Mouse (Mus musculus): ENCODE measurements around the gene Slc25a21. TPM values are rescaled to one million over a fixed set of nuclear protein-coding genes. Genes with fewer than 3 reads are reported as not detected.

Slc25a21 gene
- polyA plus RNA-seq (2015; fragmentation: Nextera tagmentation; extraction: Ambion mirVana), result 1.2 TPM in 2 replicates

- 69% methylated on average over 10 of the region's 10 CpGs for WGBS
Measured at GRCm38 (mm10) chr12:57197363-57198026, at the start of gene Slc25a21. Slc25a21 (minus strand) TSS chr12:57197472.

GRCm38 (mm10) chr12:57243671-57244495 lies 46.6 kb upstream of the Slc25a21 start:
- Histone ChIP-seq H3K9me3 (ENCODE audit: control insufficient read depth, low read length) (no peaks in the 10 kb centered on the region), H3K27ac (replicated peaks) (no peak overlapping the region), H3K9ac (ENCODE audit: low read length) (no peak overlapping the region), H3K36me3 (ENCODE audit: control insufficient read depth, insufficient read depth, low read length) (peaks cover 3% of the 10 kb centered on the region; the same call in 1 of the 2 replicates), H3K4me2 (replicated peaks; ENCODE audit: low read depth) (no peak overlapping the region), H3K4me3 (ENCODE audit: low read depth, low read length) (no peak overlapping the region), H3K4me1 (replicated peaks; ENCODE audit: control insufficient read depth, insufficient read depth) (no peaks in the 10 kb centered on the region), H3K27me3 (ENCODE audit: control insufficient read depth, insufficient read depth, low read length) (no peaks in the 10 kb centered on the region)
- TF ChIP-seq EP300 (optimal IDR thresholded peaks at IDR 0.05), result no peak
- no peak for TF ChIP-seq CTCF (IDR thresholded peaks at IDR 0.05; ENCODE audit: low read depth)
- DNase-seq (ENCODE audit: low spot score) (no peak), ATAC-seq (ENCODE audit: low FRiP score, low TSS enrichment) (no peak)
- 86% methylated on average over 5 of the region's 5 CpGs for WGBS

More at GRCm38 (mm10) chr12:57197363-57198026, at the start of gene Slc25a21:
- TF ChIP-seq CTCF (IDR thresholded peaks at IDR 0.05; ENCODE audit: low read depth) (no peak), EP300 (optimal IDR thresholded peaks at IDR 0.05) (no peak)
- peak within 1 kb of the TSS; percentile 60 for H3K9ac ChIP-seq (ENCODE audit: low read length)
- DNase-seq (ENCODE audit: low spot score), result no peak
- ATAC-seq (ENCODE audit: low FRiP score, low TSS enrichment), result no peak
- H3K27me3 ChIP-seq (ENCODE audit: control insufficient read depth, insufficient read depth, low read length), result no peaks in the 10 kb centered on the region
- no peaks in the 10 kb centered on the region for H3K4me1 ChIP-seq (replicated peaks; ENCODE audit: control insufficient read depth, insufficient read depth)
- H3K4me3 ChIP-seq (ENCODE audit: low read depth, low read length), result peak within 1 kb of the TSS; percentile 48
- no peaks in the 10 kb centered on the region for H3K36me3 ChIP-seq (ENCODE audit: control insufficient read depth, insufficient read depth, low read length)
- no peak within 1 kb of the TSS for H3K27ac ChIP-seq (replicated peaks)
- H3K4me2 ChIP-seq (replicated peaks; ENCODE audit: low read depth), result peak within 1 kb of the TSS; percentile 96
- H3K9me3 ChIP-seq (ENCODE audit: control insufficient read depth, low read length), result no peaks in the 10 kb centered on the region

- no peak overlapping the region for H3K27ac ChIP-seq (replicated peaks)
- DNase-seq (ENCODE audit: low spot score) (no peak), ATAC-seq (ENCODE audit: low FRiP score, low TSS enrichment) (no peak)
- H3K9ac ChIP-seq (ENCODE audit: low read length), result no peak overlapping the region
- no peak overlapping the region for H3K4me2 ChIP-seq (replicated peaks; ENCODE audit: low read depth)
- no peaks in the 10 kb centered on the region; the same call in 1 of the 2 replicates for H3K4me1 ChIP-seq (replicated peaks; ENCODE audit: control insufficient read depth, insufficient read depth)
- H3K27me3 ChIP-seq (ENCODE audit: control insufficient read depth, insufficient read depth, low read length), result no peaks in the 10 kb centered on the region
- TF ChIP-seq EP300 (optimal IDR thresholded peaks at IDR 0.05) (no peak), CTCF (IDR thresholded peaks at IDR 0.05; ENCODE audit: low read depth) (no peak)
- no peak overlapping the region for H3K4me3 ChIP-seq (ENCODE audit: low read depth, low read length)
- no peaks in the 10 kb centered on the region for H3K36me3 ChIP-seq (ENCODE audit: control insufficient read depth, insufficient read depth, low read length)
- no peaks in the 10 kb centered on the region for H3K9me3 ChIP-seq (ENCODE audit: control insufficient read depth, low read length)
- 83% methylated on average over 5 of the region's 5 CpGs for WGBS
Measured at GRCm38 (mm10) chr12:57233386-57233785, 36.1 kb upstream of the Slc25a21 start.

GRCm38 (mm10) chr12:57231085-57231875 lies 34.0 kb upstream of the Slc25a21 start:
- H3K27ac ChIP-seq (replicated peaks), result no peak overlapping the region

GRCm38 (mm10) chr12:57230192-57230706 lies 33.0 kb upstream of the Slc25a21 start, which contains the start of the genes Prps1l3 and Mipol1:
Prps1l3 (plus strand) TSS chr12:57230412.
Mipol1 (plus strand) TSS chr12:57230427.
- no peaks in the 10 kb centered on the region for H3K9me3 ChIP-seq (ENCODE audit: control insufficient read depth, low read length)
- DNase-seq (ENCODE audit: low spot score) (peak; percentile 97), ATAC-seq (ENCODE audit: low FRiP score, low TSS enrichment) (peak; percentile 97)
- no peaks in the 10 kb centered on the region for H3K36me3 ChIP-seq (ENCODE audit: control insufficient read depth, insufficient read depth, low read length)
- under 1% methylated on average over 48 of the region's 58 CpGs for WGBS
- peak within 1 kb of the TSS; percentile 93 for H3K27ac ChIP-seq (replicated peaks)
- peak within 1 kb of the TSS; percentile 83 for H3K9ac ChIP-seq (ENCODE audit: low read length)
- peak within 1 kb of the TSS; percentile 71 for H3K4me3 ChIP-seq (ENCODE audit: low read depth, low read length)
- H3K4me2 ChIP-seq (replicated peaks; ENCODE audit: low read depth), result peak within 1 kb of the TSS; percentile 79
- no peaks in the 10 kb centered on the region for H3K27me3 ChIP-seq (ENCODE audit: control insufficient read depth, insufficient read depth, low read length)
- H3K4me1 ChIP-seq (replicated peaks; ENCODE audit: control insufficient read depth, insufficient read depth), result no peaks in the 10 kb centered on the region; the same call in 1 of the 2 replicates
- peak; percentile 36 for TF ChIP-seq CTCF (IDR thresholded peaks at IDR 0.05; ENCODE audit: low read depth)
- TF ChIP-seq EP300 (optimal IDR thresholded peaks at IDR 0.05), result no peak

More at GRCm38 (mm10) chr12:57231085-57231875, 34.0 kb upstream of the Slc25a21 start:
- DNase-seq (ENCODE audit: low spot score), result peak; percentile 44
- peak overlapping the region; percentile 71 for H3K4me3 ChIP-seq (ENCODE audit: low read depth, low read length)
- 55% methylated on average over 14 of the region's 14 CpGs for WGBS
- ATAC-seq (ENCODE audit: low FRiP score, low TSS enrichment), result no peak
- peak overlapping the region; percentile 83; the same call in 1 of the 2 replicates for H3K9ac ChIP-seq (ENCODE audit: low read length)
- no peaks in the 10 kb centered on the region for H3K27me3 ChIP-seq (ENCODE audit: control insufficient read depth, insufficient read depth, low read length)
- peak; percentile 55 for TF ChIP-seq CTCF (IDR thresholded peaks at IDR 0.05; ENCODE audit: low read depth)
- no peak for TF ChIP-seq EP300 (optimal IDR thresholded peaks at IDR 0.05)
- H3K9me3 ChIP-seq (ENCODE audit: control insufficient read depth, low read length), result no peaks in the 10 kb centered on the region
- H3K4me2 ChIP-seq (replicated peaks; ENCODE audit: low read depth), result peak overlapping the region; percentile 79
- no peaks in the 10 kb centered on the region; the same call in 1 of the 2 replicates for H3K4me1 ChIP-seq (replicated peaks; ENCODE audit: control insufficient read depth, insufficient read depth)
- no peaks in the 10 kb centered on the region for H3K36me3 ChIP-seq (ENCODE audit: control insufficient read depth, insufficient read depth, low read length)
